Mouse (Mus musculus) gastrocnemius, postnatal 25 days (tissue): ENCODE measurements around the gene Apoc4. TPM values are rescaled to one million over a fixed set of nuclear protein-coding genes. Genes with fewer than 3 reads are reported as not detected.

ENCODE experiments used
- DNase-seq: peaks from one replicate; pipeline ENCODE4 v3.0.0; 2022
- total RNA-seq, 2 experiments: library from RNA; stranded (reverse); gene quantifications; 1 replicate in 1 of 2; 2 replicates in 1 of 2; pipeline ENCODE4 v1.2.3; 2021

Apoc4 gene
- total RNA-seq, 2 experiments from 2014 or later = not detected

GRCm38 (mm10) chr7:19677872-19678271 lies 3.4 kb downstream of the Apoc4 start, which contains the start of gene Apoc2:
Apoc2 (minus strand) TSS chr7:19677941.
- no peak for DNase-seq

- DNase-seq = no peak
Measured at GRCm38 (mm10) chr7:19676662-19677061, 4.6 kb downstream of the Apoc4 start.

- no peak for DNase-seq
Measured at GRCm38 (mm10) chr7:19675824-19676223, 5.5 kb downstream of the Apoc4 start.

- no peak for DNase-seq
Measured at GRCm38 (mm10) chr7:19673083-19673699, 8.1 kb downstream of the Apoc4 start.

- no peak for DNase-seq
Measured at GRCm38 (mm10) chr7:19671511-19671910, 9.8 kb downstream of the Apoc4 start.

- peak; percentile 81 for DNase-seq
Measured at GRCm38 (mm10) chr7:19668947-19669721, 12.1 kb downstream of the Apoc4 start.

DNA sequence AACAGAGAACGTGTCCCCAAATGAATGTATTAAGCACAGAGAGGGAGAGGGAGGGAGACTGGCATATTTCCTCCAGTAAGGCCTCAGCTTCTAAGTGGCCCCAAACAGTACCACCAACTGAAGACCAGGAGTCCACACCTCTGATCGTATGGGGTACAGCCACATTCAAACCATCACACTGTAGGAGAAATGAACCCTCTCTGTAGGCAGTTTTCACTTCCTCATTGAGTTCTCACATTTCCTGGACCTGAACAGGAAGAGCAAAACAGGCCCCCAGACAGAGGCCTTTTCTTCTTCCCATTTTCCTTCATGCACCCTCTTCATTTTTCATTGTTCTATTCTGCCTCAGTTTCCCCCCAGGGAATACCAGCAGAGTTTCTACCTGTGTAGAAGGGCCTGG lies 13.8 kb downstream of the Apoc4 start:
- DNase-seq = no peak

DNA sequence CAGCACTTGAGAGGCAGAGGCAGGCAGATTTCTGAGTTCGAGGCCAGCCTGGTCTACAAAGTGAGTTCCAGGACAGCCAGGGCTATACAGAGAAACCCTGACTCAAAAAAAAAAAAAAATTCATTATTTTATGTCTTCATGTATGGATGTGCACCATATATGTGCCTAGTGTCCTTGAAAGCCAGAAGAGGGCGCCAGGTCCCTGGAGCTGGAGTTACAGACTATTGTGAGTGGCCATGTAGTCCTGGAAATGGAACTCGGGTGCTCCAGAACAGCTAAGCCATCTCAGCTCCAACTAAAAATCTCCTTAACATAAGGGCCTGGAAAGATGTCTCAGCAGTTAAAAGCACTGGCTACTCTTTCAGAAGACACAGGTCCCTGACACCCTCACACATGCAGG lies 14.5 kb downstream of the Apoc4 start:
- no peak for DNase-seq

GRCm38 (mm10) chr7:19664955-19665841 lies 16.1 kb downstream of the Apoc4 start, which contains the start of gene Clptm1:
Clptm1 (minus strand) TSS chr7:19665033.
- DNase-seq = peak; percentile 96

GRCm38 (mm10) chr7:19664455-19664954 lies 16.8 kb downstream of the Apoc4 start:
- DNase-seq = no peak

- no peak for DNase-seq
Measured at GRCm38 (mm10) chr7:19663940-19664339, 17.3 kb downstream of the Apoc4 start.

- no peak for DNase-seq
Measured at GRCm38 (mm10) chr7:19652614-19653013, 28.7 kb downstream of the Apoc4 start.

DNA sequence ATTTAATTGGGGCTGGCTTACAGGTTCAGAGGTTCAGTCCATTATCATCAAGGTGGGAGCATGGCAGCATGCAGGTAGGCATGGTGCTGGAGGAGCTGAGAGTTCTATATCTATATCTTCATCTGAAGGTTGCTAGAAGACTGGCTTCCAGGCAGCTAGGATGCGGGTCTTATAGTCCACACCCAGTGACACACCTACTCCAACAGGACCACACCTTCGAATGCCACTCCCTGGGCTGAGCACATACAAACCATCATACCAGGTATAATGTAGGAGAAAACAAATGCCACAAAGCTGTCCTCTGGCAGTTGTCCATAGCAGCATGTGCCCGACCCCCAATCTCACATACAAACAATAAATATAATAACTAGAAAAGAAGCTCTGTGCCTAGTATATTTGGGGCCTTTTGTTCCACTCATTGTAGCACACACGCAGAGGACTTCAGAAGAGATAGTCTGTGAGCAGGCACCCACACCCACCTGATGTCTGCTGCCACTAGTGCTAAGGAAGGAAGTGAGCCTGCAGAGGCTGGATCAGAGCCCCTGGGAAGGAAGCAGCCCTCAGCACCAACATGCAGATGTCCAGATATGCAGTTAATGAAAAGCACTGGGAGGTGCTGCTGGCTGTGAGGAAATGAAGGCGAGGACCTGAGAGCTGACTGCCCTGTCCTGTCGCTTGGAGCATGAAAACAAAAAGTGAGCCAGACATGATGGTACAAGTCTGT lies 30.1 kb downstream of the Apoc4 start:
- no peak for DNase-seq

DNA sequence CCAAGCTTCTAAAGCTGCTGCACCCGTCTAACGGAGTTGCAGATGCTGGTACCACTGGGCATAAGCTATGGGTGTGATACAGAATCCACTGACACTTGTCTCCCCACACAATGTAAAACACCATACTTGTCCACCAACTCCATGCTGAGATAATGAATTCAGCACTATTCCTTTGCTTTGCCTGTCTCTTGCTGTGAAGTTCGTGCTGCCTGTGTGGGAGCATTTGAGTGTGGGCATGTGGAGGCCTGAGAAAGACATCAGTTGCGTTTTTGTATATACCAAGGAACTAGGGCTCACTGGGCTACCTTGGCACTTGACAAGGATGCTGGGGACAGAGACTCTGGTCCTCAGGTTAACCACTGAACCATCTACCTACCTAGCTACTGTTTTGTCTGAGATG lies 40.1 kb downstream of the Apoc4 start:
- DNase-seq = no peak

DNA sequence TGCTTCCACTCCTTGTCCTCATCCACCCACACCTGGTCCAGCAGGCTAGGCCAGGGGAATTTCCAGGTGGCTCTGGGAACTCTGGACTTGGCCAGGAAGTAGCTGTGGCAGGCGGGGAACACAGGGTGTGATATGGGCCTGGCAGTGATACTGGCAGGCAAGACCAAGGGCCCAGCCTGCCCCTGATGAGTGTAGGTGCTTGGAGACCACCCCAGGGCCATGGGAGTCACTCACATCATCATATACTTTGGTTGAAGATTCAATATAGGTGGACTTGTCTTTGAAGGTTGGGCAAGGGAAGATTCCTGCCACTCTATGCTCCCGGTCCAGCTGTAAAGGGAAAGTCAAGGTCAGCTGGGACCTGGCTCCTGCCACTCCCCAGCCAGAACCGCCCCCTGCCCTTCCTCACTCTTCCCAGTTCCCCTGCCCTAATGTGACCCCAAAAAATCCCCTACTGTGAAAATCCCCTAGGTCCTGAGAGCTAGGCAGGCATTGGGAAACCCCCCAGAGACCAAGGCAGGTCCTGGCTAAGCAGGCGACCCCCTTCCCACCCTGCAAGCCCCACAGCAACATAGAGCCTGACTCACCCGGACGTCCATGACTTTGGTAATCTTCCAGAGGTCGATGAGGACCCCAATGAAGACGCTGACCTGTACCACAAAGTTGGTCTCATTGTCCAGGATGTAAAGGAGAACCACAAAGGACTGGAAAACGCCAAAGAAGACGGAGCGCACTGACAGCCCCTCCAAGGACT lies 46.0 kb downstream of the Apoc4 start:
- no peak for DNase-seq

DNA sequence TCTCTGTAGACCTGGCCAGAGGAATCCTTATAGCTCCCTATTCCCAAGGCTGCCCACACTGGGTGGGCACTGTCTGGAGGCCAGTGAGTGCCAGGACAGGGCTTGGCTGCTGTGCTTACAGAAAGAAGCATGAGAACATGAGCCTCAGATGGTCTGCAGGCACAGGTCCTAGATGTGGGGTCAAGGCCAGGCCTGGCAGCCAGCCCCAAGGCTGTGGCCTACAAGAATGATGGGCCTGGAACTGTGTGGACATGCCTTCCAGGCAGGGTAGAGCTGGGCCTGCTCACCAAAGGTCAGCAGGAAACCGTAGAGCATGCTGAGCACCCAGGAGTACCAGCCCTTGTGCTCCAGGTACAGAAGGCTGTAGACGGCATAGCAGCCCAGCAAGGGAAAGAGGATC lies 46.7 kb downstream of the Apoc4 start:
- DNase-seq = peak; percentile 69

DNA sequence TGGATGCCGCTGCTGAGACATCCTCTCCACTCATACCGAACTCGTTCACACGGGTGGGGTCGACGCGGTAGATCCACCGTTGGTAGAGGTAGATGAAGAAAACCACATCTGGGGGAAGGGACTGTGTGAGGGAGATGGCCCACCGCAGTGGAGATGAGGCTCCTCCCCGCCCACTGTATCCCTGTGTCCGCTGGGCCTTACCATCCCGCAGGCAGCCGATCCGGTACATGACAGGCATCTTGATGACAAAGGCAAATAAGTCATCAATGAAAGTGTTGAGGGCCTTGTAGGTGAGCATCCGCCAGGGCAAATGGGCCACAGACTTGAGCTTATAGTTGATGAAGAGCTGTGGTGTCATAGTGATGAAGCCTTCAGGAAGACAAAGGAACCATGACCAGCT lies 47.4 kb downstream of the Apoc4 start:
- no peak for DNase-seq

GRCm38 (mm10) chr7:19633197-19633596 lies 48.1 kb downstream of the Apoc4 start:
- no peak for DNase-seq

- DNase-seq = no peak
Measured at GRCm38 (mm10) chr7:19632720-19633119, 48.6 kb downstream of the Apoc4 start.

DNA sequence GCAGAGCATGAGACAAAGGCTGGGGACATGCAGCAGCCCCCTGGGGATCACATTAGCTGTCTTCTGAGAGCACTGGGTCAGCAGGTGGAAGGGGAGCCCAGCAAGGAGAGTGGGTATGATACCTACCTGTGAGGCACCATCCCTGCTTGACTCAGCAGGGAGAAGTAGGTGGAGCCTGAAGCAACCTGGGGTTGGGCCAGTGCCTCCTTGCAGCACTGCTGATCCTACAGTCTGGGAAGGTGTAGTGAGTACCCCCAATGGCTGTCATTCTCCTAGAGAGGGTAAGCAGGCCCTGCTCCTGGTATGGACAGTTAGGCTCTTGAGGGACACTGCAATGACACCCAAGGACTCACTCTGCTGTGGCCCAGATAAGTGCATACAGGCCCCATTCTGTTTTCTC lies 49.0 kb downstream of the Apoc4 start:
- DNase-seq = no peak

DNA sequence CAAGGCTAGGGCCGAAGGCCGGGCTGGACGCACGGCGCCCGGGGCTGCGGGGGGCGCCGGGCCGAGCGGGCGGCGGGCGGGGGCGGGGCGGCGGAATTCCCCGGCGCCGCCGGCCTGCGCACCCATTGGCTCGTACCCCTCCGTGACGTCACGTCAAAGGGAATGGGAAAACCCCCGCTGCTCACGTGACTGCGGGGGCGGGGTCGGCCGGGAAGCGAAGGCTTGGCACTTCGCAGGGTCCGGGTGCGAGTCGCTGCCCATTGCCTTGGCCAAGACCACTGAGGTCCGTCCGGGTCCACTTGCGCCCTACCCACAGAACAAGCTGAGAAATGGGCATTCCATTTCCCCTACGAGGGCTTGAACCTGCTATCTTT lies 51.9 kb downstream of the Apoc4 start, which contains the start of gene Relb:
Gene Relb (minus strand): TSS at position 78 of the 374 bp plus-strand sequence.
- peak; percentile 83 for DNase-seq
